Mouse (Mus musculus) frontal cortex, postnatal 25 days (tissue): ENCODE results near the gene Lsm10.

ENCODE experiments used
- DNase-seq, 2 experiments: peaks; one replicate each; pipeline ENCODE4 v3.0.0; 2022; ENCODE audit warnings: low spot score in 2 of 2

Lsm10 gene

DNA sequence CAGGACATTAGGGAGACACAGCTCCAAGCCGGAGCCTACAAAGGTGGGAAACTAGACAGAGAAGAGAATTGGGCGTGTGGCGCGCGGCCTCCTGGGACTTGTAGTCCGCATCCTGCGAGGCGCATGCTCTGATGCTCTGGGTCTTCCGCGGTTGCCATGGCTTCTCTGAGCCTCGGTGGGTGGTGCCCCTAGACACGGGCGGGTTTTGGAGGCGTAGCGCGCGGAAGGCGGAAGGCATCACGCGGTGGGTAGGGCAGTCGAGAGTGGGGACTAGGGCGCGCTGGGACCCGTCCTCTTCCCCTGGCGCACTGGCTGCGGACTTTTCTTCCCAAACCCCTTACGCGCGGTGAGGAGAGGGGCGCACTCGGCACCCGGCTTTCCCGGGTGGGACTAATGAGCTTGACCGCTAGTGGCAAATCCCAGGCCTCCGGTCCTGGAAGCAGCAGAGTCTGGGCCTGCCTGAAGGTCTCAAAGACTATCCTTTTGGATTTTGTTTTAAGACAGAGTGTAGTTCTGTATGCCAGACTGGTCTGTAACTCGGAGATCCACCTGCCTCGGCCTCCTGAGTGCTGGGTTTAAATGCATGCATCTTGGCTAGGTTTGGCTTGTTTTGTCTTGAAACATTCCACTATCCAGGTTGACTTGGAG lies at the start of gene Lsm10:
TSS of gene Lsm10 (plus strand) at position 160 of the 648 bp plus-strand sequence.
- DNase-seq, result peak; percentile 89 to 91

DNA sequence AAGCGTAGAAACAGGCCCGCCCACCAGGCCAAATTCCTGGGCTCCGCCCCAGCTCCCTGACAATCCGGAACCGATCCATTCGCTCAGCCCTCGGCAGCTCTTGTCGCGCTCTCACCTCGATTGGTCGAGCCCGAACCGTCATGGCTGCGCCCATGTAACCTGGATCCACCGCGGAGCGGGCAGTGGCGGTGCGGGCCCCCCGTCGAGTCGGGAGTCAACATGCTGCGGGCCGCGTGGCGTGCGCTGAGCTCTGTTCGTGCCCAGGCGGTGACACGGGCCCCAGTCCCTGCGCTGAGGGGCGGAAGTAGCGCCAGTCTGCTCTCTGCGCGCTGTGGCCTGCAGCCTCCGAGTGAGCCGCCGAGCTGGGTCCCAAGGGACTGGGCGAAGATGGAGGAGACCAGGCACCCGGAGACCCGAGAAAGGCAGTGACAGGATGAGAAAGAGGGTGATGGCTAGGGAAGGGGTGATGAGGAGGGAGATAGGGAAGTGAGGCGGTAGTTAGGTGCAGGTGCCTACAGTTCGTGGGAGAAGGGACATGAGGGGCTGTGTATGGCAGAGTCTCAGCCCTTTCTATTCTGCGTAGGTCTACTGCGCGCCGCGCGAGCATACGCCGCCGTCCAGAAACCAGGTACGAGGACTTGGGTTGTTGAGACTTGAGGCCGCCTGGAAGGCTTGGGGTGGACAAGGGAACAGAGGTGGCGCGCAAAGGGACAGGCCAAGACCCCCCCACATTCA lies 49.4 kb upstream of the Lsm10 start, which contains the start of gene Mrps15:
TSS of gene Mrps15 (plus strand) at position 75 of the 735 bp plus-strand sequence.
- peak; percentile 59 to 67 for DNase-seq

DNA sequence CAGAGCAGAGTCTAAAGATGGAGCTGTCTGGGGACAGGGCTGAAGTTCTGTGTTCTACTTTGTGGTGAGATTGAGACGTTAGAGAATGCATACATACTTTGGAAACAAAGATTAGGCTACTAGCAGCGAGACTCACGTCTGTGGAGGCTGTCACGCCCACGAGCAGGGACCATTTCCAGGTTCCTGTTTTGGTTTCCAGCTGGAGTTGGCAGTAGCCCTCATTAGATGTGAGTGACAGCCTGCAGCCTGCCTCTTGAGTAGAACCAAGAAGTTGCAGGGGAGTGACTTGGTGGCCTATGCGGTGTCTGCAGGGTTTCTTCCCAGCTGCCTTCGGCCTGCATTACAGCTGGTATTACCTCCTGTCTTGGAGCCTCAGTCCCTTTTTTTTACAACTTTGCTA lies 44.8 kb upstream of the Lsm10 start:
- peak; percentile 20 to 32 for DNase-seq

DNA sequence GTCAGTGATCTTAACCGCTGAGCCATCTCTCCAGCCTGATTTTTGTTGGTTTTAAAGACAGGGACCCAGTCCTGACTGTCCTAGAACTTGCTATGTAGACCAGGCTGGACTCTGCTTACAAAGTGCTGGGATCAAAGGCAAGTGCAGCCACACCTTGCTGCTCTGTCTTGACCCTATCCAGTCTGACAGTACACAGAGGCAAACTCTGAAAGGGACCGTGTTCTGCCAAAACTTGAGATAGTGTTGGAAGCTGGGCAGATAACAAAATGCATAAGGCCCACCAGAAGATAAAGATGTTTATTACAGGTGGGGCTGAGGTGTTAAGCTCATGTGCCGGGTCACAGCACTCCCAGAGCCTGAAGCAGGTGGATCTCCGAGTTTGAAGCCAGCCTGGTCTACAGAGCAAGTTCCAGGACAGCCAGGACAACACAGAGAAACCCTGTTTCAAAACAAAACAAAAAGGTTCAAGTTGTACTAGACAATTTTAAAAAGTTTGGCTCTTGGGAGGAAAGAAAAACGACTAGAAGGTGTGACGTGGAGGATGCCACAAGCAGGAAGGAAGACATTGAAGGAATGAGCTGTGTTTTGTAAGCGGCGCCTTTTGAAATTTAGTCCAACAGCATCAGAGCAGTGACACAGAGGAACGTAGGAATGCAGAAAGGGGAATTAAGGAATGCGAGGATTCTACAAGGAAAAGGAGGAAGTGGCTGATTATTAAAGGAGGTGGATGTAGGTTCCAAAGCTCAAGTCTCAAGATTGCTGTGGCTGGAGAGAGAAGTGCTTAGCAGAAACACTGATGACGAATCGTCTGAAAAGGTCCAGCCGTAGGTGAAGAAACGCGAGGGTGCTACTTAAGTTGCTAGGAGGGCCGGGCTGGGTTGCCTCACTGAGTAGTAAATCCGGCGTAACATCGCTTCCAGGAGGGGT lies 39.0 kb upstream of the Lsm10 start:
- no peak for DNase-seq

DNA sequence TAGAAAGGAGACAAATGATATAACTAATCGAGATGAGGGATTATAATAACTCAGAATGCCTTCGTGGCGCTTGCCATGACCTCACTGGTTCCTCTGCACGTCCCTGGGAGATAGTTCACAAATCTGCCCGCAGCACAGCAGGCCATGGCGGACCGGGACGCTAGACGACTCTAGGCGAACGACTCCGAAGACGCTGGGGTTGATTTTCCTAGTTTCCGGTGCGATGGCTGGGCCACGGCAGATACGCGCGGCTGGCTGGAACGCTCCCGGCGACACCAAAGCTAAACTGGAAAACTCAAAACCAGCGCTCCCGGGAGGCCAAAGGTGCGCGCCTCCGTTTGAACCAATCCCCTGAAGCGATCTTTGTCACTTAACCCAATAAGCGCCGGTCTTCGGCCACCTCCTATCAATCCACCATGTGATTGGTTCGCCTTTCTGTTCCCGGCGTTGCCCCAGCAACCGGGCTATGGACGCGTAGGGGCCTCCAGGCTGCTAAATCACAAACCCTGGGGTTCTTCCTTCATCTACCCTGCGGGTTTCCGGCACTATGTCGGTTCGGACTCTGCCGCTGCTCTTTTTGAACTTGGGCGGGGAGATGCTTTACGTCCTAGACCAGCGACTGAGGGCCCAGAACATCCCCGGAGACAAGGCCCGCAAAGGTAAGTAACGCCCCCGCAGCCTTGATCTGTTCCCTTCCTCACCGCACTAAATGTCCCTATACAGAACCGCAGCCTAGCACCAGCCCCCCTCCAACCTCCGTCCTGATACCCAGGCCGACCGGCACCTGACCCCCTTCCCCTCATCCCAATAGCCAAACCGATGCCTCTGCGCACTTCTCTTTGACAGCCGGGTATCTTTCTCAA lies 38.1 kb upstream of the Lsm10 start, which contains the start of gene Oscp1:
TSS of gene Oscp1 (plus strand) at position 432 of the 863 bp plus-strand sequence.
- peak; percentile 78 to 86 for DNase-seq

DNA sequence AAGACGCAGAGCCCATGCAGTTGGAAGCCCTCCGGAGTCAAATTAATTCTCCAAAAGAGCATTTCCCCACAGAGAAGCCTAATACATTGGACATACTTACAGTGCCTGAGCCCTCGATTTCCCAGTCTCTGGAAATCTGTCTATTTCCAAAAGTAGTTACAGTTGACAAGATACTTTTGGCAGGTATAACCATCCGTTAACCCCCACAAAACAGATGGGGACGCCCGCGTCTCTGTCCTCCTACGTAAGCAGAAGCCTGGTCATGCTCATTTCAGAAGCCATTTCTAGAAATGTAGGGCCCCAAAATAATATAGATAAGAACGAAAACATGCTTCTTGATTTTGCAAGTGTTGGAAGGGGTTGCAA lies 37.4 kb upstream of the Lsm10 start:
- peak; percentile 23 to 39 for DNase-seq

DNA sequence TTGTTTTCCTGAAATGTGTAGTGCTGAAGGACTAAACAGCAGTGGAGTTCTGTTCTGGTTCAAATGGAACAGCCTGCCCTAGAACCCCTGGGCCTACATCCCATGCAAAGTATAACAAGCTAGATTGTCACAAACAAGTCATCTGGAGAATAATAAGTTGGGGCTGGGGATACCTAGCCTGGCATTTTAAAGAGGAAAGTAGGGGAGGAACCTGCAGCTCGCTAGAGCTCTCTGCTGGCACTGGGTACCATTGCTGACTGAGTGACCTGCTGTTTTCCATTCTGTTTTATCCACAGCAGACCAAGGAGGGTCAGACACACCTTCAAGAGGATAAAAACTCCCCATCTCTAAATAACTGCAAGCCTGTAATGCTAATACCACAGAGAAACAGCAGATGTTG lies 33.6 kb upstream of the Lsm10 start:
- DNase-seq, result no peak

DNA sequence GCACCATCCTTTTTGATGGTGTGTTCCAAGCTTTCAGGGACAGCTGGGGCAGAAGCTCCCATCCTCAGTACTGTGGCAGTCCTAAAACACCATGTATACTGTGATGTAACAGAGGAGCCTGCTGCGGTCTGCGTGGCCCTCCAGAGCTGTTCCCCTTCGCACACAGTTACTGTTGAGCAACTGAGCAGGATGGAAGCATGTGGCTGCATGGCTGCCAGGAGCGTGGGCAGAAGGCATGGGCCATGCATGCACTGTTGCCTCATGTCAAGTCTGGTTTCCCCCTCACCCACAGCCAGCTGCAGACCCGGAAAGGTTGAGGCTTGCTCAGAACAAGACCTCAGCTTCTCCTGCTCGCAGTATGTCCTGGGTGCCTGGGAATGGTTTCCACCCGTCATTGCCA lies 31.2 kb upstream of the Lsm10 start:
- no peak for DNase-seq

DNA sequence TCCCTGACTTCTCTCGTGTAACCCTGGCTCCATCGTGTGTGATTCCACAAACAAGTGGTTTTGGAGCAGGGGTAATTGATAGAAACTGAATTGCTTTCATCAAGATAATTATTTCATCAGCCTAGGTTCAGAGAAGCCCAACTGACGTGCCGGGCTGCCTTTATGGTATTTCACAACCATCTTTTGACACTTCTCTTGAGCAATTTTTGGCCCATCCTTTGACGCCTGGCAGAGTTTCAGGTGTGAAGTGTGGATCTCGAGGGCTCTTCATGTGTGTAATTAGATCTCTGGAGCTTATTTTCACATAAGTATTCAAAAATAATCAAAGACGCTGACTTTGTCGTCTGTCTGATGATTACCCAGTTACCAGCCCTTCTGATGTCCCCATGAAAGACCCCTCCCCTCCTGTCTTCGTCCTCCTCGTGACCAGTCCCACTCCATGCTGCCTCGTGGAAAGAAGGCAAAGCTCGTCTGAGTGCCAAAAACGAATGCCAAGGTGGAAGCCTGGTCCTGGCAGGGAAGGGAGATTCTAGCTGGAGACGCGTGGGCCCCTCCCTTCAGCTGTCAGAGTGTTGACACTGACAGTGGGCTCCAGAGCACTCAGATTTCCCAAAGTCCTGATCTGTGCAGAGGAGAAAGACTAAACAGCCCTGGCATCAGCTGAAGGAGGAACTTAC lies 28.9 kb upstream of the Lsm10 start:
- DNase-seq, result no peak

DNA sequence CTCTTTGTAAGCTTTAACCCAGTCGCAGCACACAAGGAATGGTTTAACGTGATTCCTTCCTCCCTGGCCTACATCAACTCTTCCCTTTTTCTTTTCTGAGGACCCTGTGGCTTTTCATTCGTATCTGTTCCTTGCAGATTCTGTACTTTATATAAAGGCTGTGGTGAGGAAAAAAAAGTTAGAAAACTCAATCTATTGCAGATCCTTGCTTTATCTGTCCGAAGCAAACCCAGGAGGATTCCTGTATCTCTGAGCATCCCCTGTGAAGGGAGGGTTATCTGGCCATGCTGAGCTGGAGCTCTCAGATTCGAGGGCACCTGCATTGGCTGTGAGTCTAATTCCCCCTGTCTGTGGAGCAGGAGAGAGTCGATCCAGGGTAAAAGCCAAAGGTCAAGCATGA lies 27.6 kb upstream of the Lsm10 start:
- no peak for DNase-seq

DNA sequence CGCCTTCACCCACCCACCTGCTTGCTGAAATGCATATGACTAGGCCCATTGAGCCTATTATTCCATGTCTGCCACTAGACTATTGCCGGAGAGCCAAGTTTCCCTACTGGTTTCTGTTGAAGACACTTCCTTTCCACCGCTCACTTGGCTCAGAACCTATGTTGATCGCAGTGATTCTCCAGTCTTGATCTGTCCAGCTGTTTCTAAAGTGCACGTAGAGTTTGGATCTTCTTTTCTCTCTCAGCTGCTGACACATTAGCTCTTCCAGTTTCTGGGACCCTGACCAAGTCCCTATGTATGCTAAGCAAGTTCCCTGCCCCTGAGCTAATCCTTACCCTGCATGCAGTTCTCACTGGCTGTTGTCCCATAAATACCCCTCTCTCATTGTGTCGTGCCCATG lies 18.6 kb upstream of the Lsm10 start:
- no peak for DNase-seq

DNA sequence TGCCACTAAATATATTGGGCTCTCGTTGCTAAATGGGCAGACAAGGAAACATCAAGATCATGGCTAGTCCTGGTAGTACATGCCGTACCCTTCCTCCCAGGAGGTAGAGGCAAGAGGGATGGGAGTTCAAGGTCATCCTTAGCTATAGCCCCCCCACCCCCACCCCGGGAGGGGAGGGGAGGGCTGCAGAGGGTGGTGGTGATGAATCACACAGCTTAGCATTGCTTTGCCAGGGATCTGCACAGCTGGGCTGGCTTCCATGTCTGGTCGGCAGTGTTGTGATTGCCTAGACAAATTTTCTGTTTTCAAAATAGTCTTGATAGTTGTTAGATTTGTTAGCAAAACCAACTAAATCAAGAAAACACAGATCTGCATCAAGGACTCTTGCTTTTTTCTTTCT lies 17.2 kb upstream of the Lsm10 start:
- DNase-seq, result no peak

DNA sequence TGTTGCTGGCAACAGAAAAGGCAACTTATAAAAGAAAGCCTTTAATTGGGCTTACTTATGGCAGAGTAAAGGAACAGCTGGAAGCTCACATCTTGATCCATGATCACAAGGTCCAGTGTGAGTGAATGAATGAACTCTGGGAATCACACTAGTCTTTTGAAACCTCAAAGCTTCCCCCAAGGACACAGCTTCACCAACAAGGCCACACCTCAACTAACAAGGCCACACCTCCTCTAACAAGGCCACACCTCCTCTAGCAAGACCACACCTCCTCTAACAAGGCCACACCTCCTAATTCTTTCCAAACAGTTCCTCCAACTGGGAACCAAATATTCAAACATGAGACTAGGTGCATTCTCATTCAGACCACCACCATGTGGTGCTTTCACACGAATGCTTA lies 14.8 kb upstream of the Lsm10 start:
- no peak for DNase-seq

DNA sequence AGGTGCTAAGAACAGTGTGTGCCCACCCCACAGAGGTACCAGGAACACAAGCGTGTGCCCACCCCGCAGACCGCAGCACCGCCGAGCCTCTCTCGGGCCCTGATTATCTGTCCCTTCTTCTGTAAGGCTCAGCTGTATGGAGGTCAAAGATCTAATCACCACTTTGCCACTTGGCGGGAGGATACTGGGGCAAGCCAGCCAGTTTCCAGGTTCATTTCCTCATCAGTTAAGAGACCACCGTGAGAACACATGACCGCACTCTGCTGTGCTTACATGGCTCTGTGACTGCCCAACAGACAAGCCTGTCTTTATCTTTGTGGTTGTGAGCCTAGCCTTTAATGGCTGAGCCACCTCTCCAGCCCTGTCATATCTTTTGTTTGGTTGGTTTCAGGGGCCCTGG lies 13.4 kb upstream of the Lsm10 start:
- DNase-seq, result no peak

DNA sequence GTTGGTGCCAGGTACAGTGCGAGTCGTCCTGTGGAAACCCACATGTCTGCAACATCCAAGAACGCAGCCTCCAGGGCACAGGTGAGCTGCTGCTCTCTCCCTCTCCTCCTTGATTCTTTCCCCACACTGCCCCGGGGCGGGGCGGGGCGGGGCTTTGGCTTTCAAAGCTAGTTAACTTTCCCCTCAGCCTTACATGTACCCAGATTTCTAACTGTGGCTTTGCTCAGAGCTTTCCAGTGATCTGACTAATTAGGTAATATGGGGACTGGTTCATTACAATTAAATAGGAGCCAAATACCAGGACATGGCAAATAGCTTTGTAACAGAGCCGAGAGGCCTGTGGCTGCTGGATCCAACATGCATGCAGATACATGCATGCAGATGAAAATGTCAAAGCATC lies 12.0 kb upstream of the Lsm10 start:
- DNase-seq, result no peak

DNA sequence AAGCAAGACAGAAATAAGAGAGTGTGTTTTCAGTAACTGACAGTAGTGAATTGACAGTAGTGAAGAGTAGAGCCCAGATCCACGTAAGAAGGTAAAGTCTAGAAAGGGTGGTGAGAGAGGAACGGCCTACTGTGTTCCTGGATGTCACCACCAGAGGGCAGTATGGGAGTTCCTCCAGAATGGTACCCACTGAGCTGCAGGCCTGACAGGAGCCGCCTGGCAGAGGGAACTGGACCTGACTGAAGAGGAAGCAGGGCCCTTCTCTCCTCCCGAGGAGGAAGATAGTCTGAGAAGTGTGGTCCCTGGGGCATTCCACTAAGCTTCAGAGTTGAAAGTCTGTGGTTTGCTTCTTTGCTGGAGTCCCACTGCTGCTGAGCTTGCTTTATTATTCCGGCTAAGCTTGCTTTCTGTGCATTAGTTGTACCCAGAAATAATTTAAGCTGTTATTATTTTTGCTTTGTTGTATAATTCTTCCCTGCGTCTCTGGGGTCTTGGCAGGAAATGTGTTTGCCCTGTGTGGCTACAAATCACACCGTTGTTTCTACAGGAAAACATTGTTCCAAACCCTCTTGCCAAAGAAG lies 10.3 kb upstream of the Lsm10 start:
- peak; percentile 54 to 66 for DNase-seq

DNA sequence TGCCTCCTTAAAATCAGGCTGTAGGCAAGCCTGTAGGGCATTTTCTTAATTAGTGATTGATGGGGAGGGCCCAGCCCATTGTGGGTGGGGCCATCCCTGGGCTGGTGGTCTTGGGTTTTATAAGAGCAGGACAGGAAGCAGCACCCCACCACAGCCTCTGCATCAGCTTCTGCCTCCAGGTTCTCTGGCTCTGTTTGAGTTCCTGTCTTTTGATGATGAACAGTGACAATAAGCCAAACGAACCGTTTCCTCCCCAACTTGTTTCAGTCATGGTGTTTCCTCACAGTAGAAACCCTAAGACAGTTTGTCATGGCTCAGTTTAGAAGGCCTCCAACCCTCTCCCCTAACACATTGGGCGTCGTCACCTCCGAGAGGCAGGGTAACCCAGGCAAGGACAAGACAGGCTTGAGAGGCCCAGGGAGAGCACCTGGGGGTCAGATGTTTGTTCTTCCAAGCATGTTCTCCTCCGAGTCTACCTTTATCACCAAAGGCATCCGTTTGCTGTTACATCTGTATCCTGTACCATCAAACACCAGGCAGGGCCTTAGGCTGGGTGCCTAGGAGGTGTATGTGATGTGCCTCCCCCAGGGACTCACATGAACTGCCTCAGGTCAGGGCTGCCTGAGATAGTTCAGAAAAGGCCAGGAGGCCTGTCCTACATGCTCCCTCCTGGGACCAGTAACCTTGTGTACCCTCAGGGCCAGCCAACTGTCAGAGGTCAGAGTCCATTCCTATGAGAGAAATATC lies 6.1 kb upstream of the Lsm10 start:
- DNase-seq, result no peak

DNA sequence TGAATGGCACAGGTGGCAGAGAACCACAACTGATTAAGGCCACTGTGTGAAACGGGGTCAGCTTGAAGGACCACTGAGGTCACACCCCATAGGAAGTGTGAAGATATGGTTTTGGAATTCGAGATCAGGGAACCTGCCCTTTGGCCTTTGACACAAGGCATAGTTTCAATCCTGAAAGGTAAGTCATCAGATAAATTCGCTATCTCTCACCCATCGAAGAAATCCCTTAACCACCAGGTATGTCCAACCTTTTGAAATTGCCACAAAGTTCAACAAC lies 5.6 kb upstream of the Lsm10 start:
- DNase-seq, result no peak

DNA sequence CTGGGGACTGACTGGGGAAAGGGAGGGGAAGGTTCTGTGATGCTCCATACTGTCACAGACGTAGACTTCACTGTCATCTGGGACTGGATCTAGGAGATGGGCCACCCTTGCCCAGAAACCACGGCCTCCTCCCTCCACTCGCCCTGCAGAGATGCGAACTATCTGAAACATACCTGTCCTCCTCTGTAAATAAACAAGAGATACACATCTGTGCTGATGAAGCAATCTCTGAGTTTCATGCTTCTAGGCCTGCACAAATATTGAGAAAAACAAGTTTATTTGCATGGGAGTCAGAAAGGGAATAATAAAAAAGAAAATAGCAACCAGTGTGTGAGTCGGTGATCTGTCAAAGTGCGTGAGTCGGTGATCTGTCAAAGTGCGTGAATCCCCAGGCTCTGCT lies 4.5 kb upstream of the Lsm10 start:
- DNase-seq, result no peak
